Mouse (Mus musculus): ENCODE measurements around the gene Gpx2. TPM values are rescaled to one million over a fixed set of nuclear protein-coding genes. Genes with fewer than 3 reads are reported as not detected.
A peak's percentile ranks its signal among the peaks of the same experiment; 100 is the strongest.

The Gpx2 gene
- polyA plus RNA-seq, 1 experiment, result 0.08 TPM

GRCm38 (mm10) chr12:76790446-76791084, 4.8 kb downstream of the Gpx2 start:
- Histone ChIP-seq H3K4me1 (ENCODE audit: control insufficient read depth, insufficient read depth, low read length) (no peaks in the 10 kb centered on the region), H3K36me3 (ENCODE audit: control insufficient read depth, insufficient read depth, low read length) (no peaks in the 10 kb centered on the region), H3K4me3 (ENCODE audit: insufficient read depth, low read depth, low read length) (no peak overlapping the region), H3K27me3 (replicated peaks; ENCODE audit: control insufficient read depth, insufficient read depth, low read length) (no peaks in the 10 kb centered on the region), H3K27ac (ENCODE audit: insufficient read depth, low read depth, low read length) (no peak overlapping the region)
- no peak for DNase-seq
- TF ChIP-seq CTCF (conservative IDR thresholded peaks at IDR 0.05; ENCODE audit: insufficient read depth, insufficient read length, low read depth, low read length), result no peak
- TF ChIP-seq POLR2A (IDR thresholded peaks at IDR 0.05; ENCODE audit: low read depth, low read length), result no peak
- 50% methylated on average over 8 of the region's 8 CpGs for WGBS

- Histone ChIP-seq H3K36me3 (ENCODE audit: control insufficient read depth, insufficient read depth, low read length) (peaks cover 2% of the 10 kb centered on the region; the same call in 1 of the 2 replicates), H3K27ac (ENCODE audit: insufficient read depth, low read depth, low read length) (no peak overlapping the region), H3K4me1 (ENCODE audit: control insufficient read depth, insufficient read depth, low read length) (peaks cover 4% of the 10 kb centered on the region), H3K4me3 (ENCODE audit: insufficient read depth, low read depth, low read length) (no peak overlapping the region), H3K27me3 (replicated peaks; ENCODE audit: control insufficient read depth, insufficient read depth, low read length) (no peaks in the 10 kb centered on the region)
- TF ChIP-seq CTCF (conservative IDR thresholded peaks at IDR 0.05; ENCODE audit: insufficient read depth, insufficient read length, low read depth, low read length) (no peak), POLR2A (IDR thresholded peaks at IDR 0.05; ENCODE audit: low read depth, low read length) (no peak)
- 60% methylated on average over 10 of the region's 10 CpGs for WGBS
- peak; percentile 21 for DNase-seq
Measured at GRCm38 (mm10) chr12:76784056-76784619, 11.2 kb downstream of the Gpx2 start.

- peaks cover 2% of the 10 kb centered on the region for H3K36me3 ChIP-seq (ENCODE audit: control insufficient read depth, insufficient read depth, low read length)
- 79% methylated on average over 12 of the region's 12 CpGs for WGBS
- H3K27me3 ChIP-seq (replicated peaks; ENCODE audit: control insufficient read depth, insufficient read depth, low read length), result no peaks in the 10 kb centered on the region
- peak; percentile 7 for DNase-seq
- H3K4me3 ChIP-seq (ENCODE audit: insufficient read depth, low read depth, low read length), result no peak overlapping the region
- peaks cover 4% of the 10 kb centered on the region for H3K4me1 ChIP-seq (ENCODE audit: control insufficient read depth, insufficient read depth, low read length)
- no peak overlapping the region for H3K27ac ChIP-seq (ENCODE audit: insufficient read depth, low read depth, low read length)
- TF ChIP-seq CTCF (conservative IDR thresholded peaks at IDR 0.05; ENCODE audit: insufficient read depth, insufficient read length, low read depth, low read length), result no peak
- no peak for TF ChIP-seq POLR2A (IDR thresholded peaks at IDR 0.05; ENCODE audit: low read depth, low read length)
Measured at GRCm38 (mm10) chr12:76780639-76781468, 14.5 kb downstream of the Gpx2 start.

GRCm38 (mm10) chr12:76779951-76780350, 15.4 kb downstream of the Gpx2 start:
- peaks cover 2% of the 10 kb centered on the region for H3K36me3 ChIP-seq (ENCODE audit: control insufficient read depth, insufficient read depth, low read length)
- no peaks in the 10 kb centered on the region for H3K27me3 ChIP-seq (replicated peaks; ENCODE audit: control insufficient read depth, insufficient read depth, low read length)
- no peak for TF ChIP-seq POLR2A (IDR thresholded peaks at IDR 0.05; ENCODE audit: low read depth, low read length)
- TF ChIP-seq CTCF (conservative IDR thresholded peaks at IDR 0.05; ENCODE audit: insufficient read depth, insufficient read length, low read depth, low read length), result no peak
- WGBS, result 86% methylated on average over 5 of the region's 5 CpGs
- no peak for DNase-seq
- no peak overlapping the region for H3K4me3 ChIP-seq (ENCODE audit: insufficient read depth, low read depth, low read length)
- no peak overlapping the region for H3K27ac ChIP-seq (ENCODE audit: insufficient read depth, low read depth, low read length)
- H3K4me1 ChIP-seq (ENCODE audit: control insufficient read depth, insufficient read depth, low read length), result peaks cover 4% of the 10 kb centered on the region

GRCm38 (mm10) chr12:76778305-76779083, 16.9 kb downstream of the Gpx2 start:
- H3K4me1 ChIP-seq (ENCODE audit: control insufficient read depth, insufficient read depth, low read length), result peaks cover 3% of the 10 kb centered on the region; the same call in 1 of the 2 replicates
- peaks cover 2% of the 10 kb centered on the region for H3K36me3 ChIP-seq (ENCODE audit: control insufficient read depth, insufficient read depth, low read length)
- TF ChIP-seq POLR2A (IDR thresholded peaks at IDR 0.05; ENCODE audit: low read depth, low read length) (no peak), CTCF (conservative IDR thresholded peaks at IDR 0.05; ENCODE audit: insufficient read depth, insufficient read length, low read depth, low read length) (no peak)
- H3K27me3 ChIP-seq (replicated peaks; ENCODE audit: control insufficient read depth, insufficient read depth, low read length), result no peaks in the 10 kb centered on the region
- no peak overlapping the region for H3K27ac ChIP-seq (ENCODE audit: insufficient read depth, low read depth, low read length)
- H3K4me3 ChIP-seq (ENCODE audit: insufficient read depth, low read depth, low read length), result no peak overlapping the region
- DNase-seq, result no peak
- WGBS, result 75% methylated on average over 10 of the region's 10 CpGs

GRCm38 (mm10) chr12:76777845-76778244, 17.5 kb downstream of the Gpx2 start:
- DNase-seq, result no peak
- Histone ChIP-seq H3K27ac (ENCODE audit: insufficient read depth, low read depth, low read length) (no peak overlapping the region), H3K4me1 (ENCODE audit: control insufficient read depth, insufficient read depth, low read length) (peaks cover 3% of the 10 kb centered on the region; the same call in 1 of the 2 replicates), H3K27me3 (replicated peaks; ENCODE audit: control insufficient read depth, insufficient read depth, low read length) (no peaks in the 10 kb centered on the region), H3K36me3 (ENCODE audit: control insufficient read depth, insufficient read depth, low read length) (peaks cover 2% of the 10 kb centered on the region), H3K4me3 (ENCODE audit: insufficient read depth, low read depth, low read length) (no peak overlapping the region)
- TF ChIP-seq CTCF (conservative IDR thresholded peaks at IDR 0.05; ENCODE audit: insufficient read depth, insufficient read length, low read depth, low read length) (peak; percentile 28; the same call in 1 of the 2 replicates), POLR2A (IDR thresholded peaks at IDR 0.05; ENCODE audit: low read depth, low read length) (no peak)

All from kidney, adult 2 months (tissue).